Mouse (Mus musculus): ENCODE results near the gene Olfr907. TPM values are rescaled to one million over a fixed set of nuclear protein-coding genes. Genes with fewer than 3 reads are reported as not detected.

Gene Olfr907
- total RNA-seq (2015; ENCODE audit: low replicate concordance) (not detected in 2 replicates), total RNA-seq (2017; ENCODE audit: low replicate concordance) (not detected in 2 replicates)

DNA sequence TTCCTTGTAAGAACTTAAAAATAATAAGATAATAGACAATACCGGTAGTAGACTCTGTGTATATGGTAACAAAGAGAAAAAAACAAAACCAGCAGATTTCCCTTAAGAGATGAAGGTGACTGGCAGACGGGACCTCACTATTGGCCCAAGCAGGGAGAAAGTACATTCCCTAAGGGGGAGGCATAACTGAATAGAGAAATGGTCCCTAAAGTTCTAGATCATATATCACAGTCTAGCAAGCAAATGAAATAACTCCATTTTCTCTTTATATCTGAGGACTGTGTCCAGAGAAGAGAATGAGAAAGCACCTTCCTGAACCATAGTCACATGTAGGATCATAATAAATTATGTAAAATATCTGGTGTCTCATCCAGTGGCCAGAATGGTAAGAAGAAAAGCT, at the start of gene Olfr907:
TSS of gene Olfr907 (plus strand) at position 301 of the 400 bp plus-strand sequence.
- ATAC-seq (replicated peaks; ENCODE audit: low FRiP score, poor library complexity, severe bottlenecking), result no peak

DNA sequence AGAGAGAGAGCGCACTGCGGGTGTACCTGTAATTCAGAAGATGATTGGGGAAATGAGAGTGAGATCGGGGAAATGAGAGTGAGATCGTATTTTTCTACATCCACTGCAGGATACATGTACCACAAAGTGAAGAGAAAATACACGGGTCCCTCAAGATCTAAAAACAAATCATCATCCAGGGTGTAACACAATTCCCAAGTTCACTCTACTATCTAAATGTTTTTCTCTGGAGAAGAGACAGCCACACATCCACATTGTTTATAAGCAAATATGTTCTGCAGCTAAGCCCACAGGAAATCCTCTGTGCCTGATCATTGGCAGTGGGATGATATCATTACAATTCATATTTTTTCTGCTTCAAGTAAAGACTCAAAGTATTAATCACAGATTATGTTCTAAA, 48.2 kb upstream of the Olfr907 start, which contains the start of gene Olfr902:
TSS of gene Olfr902 (plus strand) at position 301 of the 400 bp plus-strand sequence.
- no peak for ATAC-seq (replicated peaks; ENCODE audit: low FRiP score, poor library complexity, severe bottlenecking)

DNA sequence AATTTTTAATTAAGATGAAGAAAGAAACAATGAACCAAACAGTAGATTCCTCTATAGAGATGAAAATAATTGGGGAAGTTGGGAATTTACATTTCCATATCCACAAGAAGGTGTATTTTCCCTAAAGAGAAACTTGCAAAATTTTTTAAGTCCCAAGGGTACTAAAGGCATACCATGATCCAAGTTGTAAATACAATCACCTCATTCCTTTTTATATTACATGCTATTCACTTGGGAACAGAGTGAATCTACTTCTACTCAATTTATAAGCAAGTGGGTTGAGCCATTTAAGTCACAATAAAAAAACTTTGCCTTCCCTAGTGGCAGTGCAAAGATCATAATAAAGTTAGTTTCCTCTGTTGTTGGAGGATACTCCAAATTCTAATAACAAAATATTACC, 32.8 kb upstream of the Olfr907 start, which contains the start of gene Olfr904:
TSS of gene Olfr904 (plus strand) at position 301 of the 400 bp plus-strand sequence.
- no peak for ATAC-seq (replicated peaks; ENCODE audit: low FRiP score, poor library complexity, severe bottlenecking)

DNA sequence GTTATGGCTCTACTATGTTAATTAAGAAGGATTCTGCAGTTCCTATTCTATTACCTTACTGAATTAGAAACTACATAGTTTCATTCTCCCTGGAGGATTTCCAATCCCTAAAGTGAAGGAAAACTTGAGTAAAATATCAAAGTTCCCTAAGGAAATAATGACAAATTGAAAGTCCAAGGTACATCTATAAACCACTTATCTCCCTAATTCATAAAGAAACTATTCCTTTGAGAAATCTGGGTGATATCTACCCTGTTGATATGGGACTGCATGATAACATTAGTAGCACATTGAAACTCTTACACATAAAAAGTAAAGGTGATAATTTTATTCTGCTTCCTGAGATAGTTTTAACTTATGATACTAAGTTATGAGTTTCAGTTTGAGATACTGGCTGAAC, 24.8 kb upstream of the Olfr907 start, which contains the start of gene Olfr905:
TSS of gene Olfr905 (plus strand) at position 301 of the 400 bp plus-strand sequence.
- ATAC-seq (replicated peaks; ENCODE audit: low FRiP score, poor library complexity, severe bottlenecking), result no peak

DNA sequence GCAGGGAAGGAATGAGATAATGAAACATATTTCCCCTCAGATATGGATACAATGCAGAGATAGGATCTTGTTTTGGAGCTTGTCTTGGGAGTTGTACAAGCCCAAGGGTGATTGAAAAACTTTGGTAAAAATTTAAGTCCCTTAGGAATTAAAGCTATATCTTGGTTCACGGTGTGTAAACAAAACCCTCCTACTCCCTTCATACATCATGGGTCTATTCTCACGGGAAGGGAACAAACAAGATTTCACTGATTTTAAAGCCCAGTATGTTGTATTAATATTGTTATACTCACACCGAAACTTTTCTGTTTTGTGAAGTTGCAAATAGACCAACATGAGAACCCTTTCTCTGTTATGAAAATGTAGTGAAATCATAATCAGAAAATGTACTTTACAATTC, 8.8 kb upstream of the Olfr907 start, which contains the start of gene Olfr906:
TSS of gene Olfr906 (plus strand) at position 301 of the 400 bp plus-strand sequence.
- no peak for ATAC-seq (replicated peaks; ENCODE audit: low FRiP score, poor library complexity, severe bottlenecking)

DNA sequence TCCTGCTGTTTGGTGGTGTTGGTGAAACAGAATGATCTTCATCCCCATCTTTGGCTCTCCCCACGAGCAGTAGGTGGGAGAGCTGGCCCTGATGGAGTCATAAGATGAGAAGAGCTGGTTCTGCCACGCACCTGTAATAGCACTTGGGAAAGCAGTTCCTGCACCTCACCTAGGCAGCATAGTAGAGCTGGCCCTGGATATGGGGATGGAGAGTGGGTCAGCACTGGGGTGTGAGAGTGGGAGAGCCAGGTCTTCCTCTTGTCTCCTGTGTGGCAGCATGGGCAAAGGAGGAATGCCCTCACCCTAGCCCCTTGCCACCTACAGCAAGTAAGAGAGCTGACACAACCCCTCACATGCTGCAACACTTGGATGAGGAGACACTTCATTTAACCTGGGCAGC, 16.8 kb downstream of the Olfr907 start:
- no peak for ATAC-seq (replicated peaks; ENCODE audit: low FRiP score, poor library complexity, severe bottlenecking)

DNA sequence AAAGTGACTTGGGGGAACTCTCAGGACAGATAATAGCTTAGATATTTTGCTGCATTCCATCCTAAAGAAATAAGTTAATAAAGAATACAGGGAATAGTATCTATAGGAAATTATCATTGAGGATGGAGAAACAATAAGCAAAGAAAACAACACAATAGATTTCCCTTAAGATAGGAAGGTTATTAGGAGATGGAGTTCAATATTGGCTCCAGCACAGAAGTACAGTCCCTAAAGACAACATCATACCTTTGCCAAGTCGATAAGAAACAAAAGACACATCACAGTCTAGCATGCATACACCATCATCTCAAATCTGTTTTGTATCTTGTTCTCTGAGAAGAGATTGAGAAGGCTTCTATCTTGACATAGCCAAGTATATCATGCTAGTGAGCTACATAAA, 25.7 kb downstream of the Olfr907 start, which contains the start of gene Olfr911-ps1:
TSS of gene Olfr911-ps1 (plus strand) at position 301 of the 400 bp plus-strand sequence.
- ATAC-seq (replicated peaks; ENCODE audit: low FRiP score, poor library complexity, severe bottlenecking), result no peak

DNA sequence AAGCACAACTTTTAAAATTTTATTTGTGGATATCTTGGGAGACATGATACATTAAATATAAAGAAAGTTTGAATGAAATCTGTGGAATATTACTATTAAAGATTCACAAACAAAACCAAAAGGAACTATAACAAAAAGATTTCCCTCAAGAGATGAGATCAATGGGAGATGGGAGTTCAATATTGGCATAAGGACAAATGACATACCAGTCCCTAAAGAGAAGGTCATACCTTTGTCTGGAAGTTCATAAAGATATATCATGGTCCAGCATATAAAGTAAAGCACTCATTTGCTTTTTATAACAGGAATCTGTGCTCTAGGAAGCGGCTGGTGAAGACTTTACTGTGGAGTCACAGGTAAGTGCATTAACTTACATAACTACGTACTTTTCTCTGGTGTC, 41.9 kb downstream of the Olfr907 start, which contains the start of gene Olfr910:
TSS of gene Olfr910 (plus strand) at position 301 of the 400 bp plus-strand sequence.
- ATAC-seq (replicated peaks; ENCODE audit: low FRiP score, poor library complexity, severe bottlenecking), result no peak

Other genes starting within 250 kb of the Olfr907 start
- gene Olfr143, start 243.0 kb upstream of the Olfr907 start, total RNA-seq (2015; ENCODE audit: low replicate concordance), result not detected in 2 replicates
- gene Olfr143, start 243.0 kb upstream of the Olfr907 start, total RNA-seq (2017; ENCODE audit: low replicate concordance), result not detected in 2 replicates
- not detected in 2 replicates for gene Olfr895, start 227.9 kb upstream of the Olfr907 start, total RNA-seq (2015; ENCODE audit: low replicate concordance)
- gene Olfr895, start 227.9 kb upstream of the Olfr907 start, total RNA-seq (2017; ENCODE audit: low replicate concordance), result not detected in 2 replicates
- not detected in 2 replicates for gene Olfr896-ps1, start 204.7 kb upstream of the Olfr907 start, total RNA-seq (2015; ENCODE audit: low replicate concordance)
- gene Olfr896-ps1, start 204.7 kb upstream of the Olfr907 start, total RNA-seq (2017; ENCODE audit: low replicate concordance), result not detected in 2 replicates
- gene Olfr25, start 166.7 kb upstream of the Olfr907 start, total RNA-seq (2015; ENCODE audit: low replicate concordance), result not detected in 2 replicates
- gene Olfr25, start 166.7 kb upstream of the Olfr907 start, total RNA-seq (2017; ENCODE audit: low replicate concordance), result not detected in 2 replicates
- not detected in 2 replicates for gene Olfr898, start 147.4 kb upstream of the Olfr907 start, total RNA-seq (2015; ENCODE audit: low replicate concordance)
- gene Olfr898, start 147.4 kb upstream of the Olfr907 start, total RNA-seq (2017; ENCODE audit: low replicate concordance), result 0.14 TPM in 1 of 2 replicates, not detected in the other
- not detected in 2 replicates for gene Olfr250, start 128.9 kb upstream of the Olfr907 start, total RNA-seq (2015; ENCODE audit: low replicate concordance)
- gene Olfr250, start 128.9 kb upstream of the Olfr907 start, total RNA-seq (2017; ENCODE audit: low replicate concordance), result not detected in 2 replicates
- not detected in 2 replicates for gene Olfr251, start 118.7 kb upstream of the Olfr907 start, total RNA-seq (2015; ENCODE audit: low replicate concordance)
- not detected in 2 replicates for gene Olfr251, start 118.7 kb upstream of the Olfr907 start, total RNA-seq (2017; ENCODE audit: low replicate concordance)
- gene Olfr147, start 94.1 kb upstream of the Olfr907 start, total RNA-seq (2015; ENCODE audit: low replicate concordance), result not detected in 2 replicates
- gene Olfr147, start 94.1 kb upstream of the Olfr907 start, total RNA-seq (2017; ENCODE audit: low replicate concordance), result not detected in 2 replicates
- gene Olfr901, start 66.3 kb upstream of the Olfr907 start, total RNA-seq (2015; ENCODE audit: low replicate concordance), result not detected in 2 replicates
- gene Olfr901, start 66.3 kb upstream of the Olfr907 start, total RNA-seq (2017; ENCODE audit: low replicate concordance), result not detected in 2 replicates
- gene Olfr902, start 48.1 kb upstream of the Olfr907 start, total RNA-seq (2015; ENCODE audit: low replicate concordance), result not detected in 2 replicates
- gene Olfr902, start 48.1 kb upstream of the Olfr907 start, total RNA-seq (2017; ENCODE audit: low replicate concordance), result not detected in 2 replicates
- gene Olfr904, start 32.7 kb upstream of the Olfr907 start, total RNA-seq (2015; ENCODE audit: low replicate concordance), result not detected in 2 replicates
- gene Olfr904, start 32.7 kb upstream of the Olfr907 start, total RNA-seq (2017; ENCODE audit: low replicate concordance), result not detected in 2 replicates
- gene Olfr905, start 24.7 kb upstream of the Olfr907 start, total RNA-seq (2015; ENCODE audit: low replicate concordance), result not detected in 2 replicates
- gene Olfr905, start 24.7 kb upstream of the Olfr907 start, total RNA-seq (2017; ENCODE audit: low replicate concordance), result not detected in 2 replicates
- not detected in 2 replicates for gene Olfr906, start 8.7 kb upstream of the Olfr907 start, total RNA-seq (2015; ENCODE audit: low replicate concordance)
- not detected in 2 replicates for gene Olfr906, start 8.7 kb upstream of the Olfr907 start, total RNA-seq (2017; ENCODE audit: low replicate concordance)
- gene Olfr911-ps1, start 25.8 kb downstream of the Olfr907 start, total RNA-seq (2015; ENCODE audit: low replicate concordance), result not detected in 2 replicates
- not detected in 2 replicates for gene Olfr911-ps1, start 25.8 kb downstream of the Olfr907 start, total RNA-seq (2017; ENCODE audit: low replicate concordance)
- not detected in 2 replicates for gene Olfr910, start 42.0 kb downstream of the Olfr907 start, total RNA-seq (2015; ENCODE audit: low replicate concordance)
- not detected in 2 replicates for gene Olfr910, start 42.0 kb downstream of the Olfr907 start, total RNA-seq (2017; ENCODE audit: low replicate concordance)
- gene Olfr912, start 84.4 kb downstream of the Olfr907 start, total RNA-seq (2015; ENCODE audit: low replicate concordance), result not detected in 2 replicates
- gene Olfr912, start 84.4 kb downstream of the Olfr907 start, total RNA-seq (2017; ENCODE audit: low replicate concordance), result not detected in 2 replicates
- not detected in 2 replicates for gene Olfr913, start 97.0 kb downstream of the Olfr907 start, total RNA-seq (2015; ENCODE audit: low replicate concordance)
- gene Olfr913, start 97.0 kb downstream of the Olfr907 start, total RNA-seq (2017; ENCODE audit: low replicate concordance), result not detected in 2 replicates
- not detected in 2 replicates for gene Olfr914, start 109.3 kb downstream of the Olfr907 start, total RNA-seq (2015; ENCODE audit: low replicate concordance)
- not detected in 2 replicates for gene Olfr914, start 109.3 kb downstream of the Olfr907 start, total RNA-seq (2017; ENCODE audit: low replicate concordance)
- gene Olfr916, start 164.1 kb downstream of the Olfr907 start, total RNA-seq (2015; ENCODE audit: low replicate concordance), result not detected in 2 replicates
- not detected in 2 replicates for gene Olfr916, start 164.1 kb downstream of the Olfr907 start, total RNA-seq (2017; ENCODE audit: low replicate concordance)
- not detected in 2 replicates for gene Olfr917, start 170.0 kb downstream of the Olfr907 start, total RNA-seq (2015; ENCODE audit: low replicate concordance)
- not detected in 2 replicates for gene Olfr917, start 170.0 kb downstream of the Olfr907 start, total RNA-seq (2017; ENCODE audit: low replicate concordance)
- not detected in 2 replicates for gene Olfr918, start 178.8 kb downstream of the Olfr907 start, total RNA-seq (2015; ENCODE audit: low replicate concordance)
- not detected in 2 replicates for gene Olfr918, start 178.8 kb downstream of the Olfr907 start, total RNA-seq (2017; ENCODE audit: low replicate concordance)
- not detected in 2 replicates for gene Olfr919, start 207.9 kb downstream of the Olfr907 start, total RNA-seq (2015; ENCODE audit: low replicate concordance)
- gene Olfr919, start 207.9 kb downstream of the Olfr907 start, total RNA-seq (2017; ENCODE audit: low replicate concordance), result not detected in 2 replicates
- gene Vwa5a, start 222.5 kb downstream of the Olfr907 start, total RNA-seq (2015; ENCODE audit: low replicate concordance), result 24.4 and 37.2 TPM in 2 replicates
- 38.8 and 52.7 TPM in 2 replicates for gene Vwa5a, start 222.5 kb downstream of the Olfr907 start, total RNA-seq (2017; ENCODE audit: low replicate concordance)